Mouse (Mus musculus): ENCODE measurements around the gene Ccdc106. TPM values are rescaled to one million over a fixed set of nuclear protein-coding genes. Genes with fewer than 3 reads are reported as not detected.

Gene Ccdc106
- 0.16 and 0.40 TPM in 2 replicates for polyA plus RNA-seq (2015; fragmentation: Nextera tagmentation; extraction: Ambion mirVana)

GRCm38 (mm10) chr7:5020000-5020681 is at the start of gene Ccdc106, which contains the start of gene Zfp865:
TSS of gene Ccdc106 (plus strand) at chr7:5020553.
TSS of gene Zfp865 (plus strand) at chr7:5020376.
- Histone ChIP-seq H3K4me2 (ENCODE audit: low read depth, low read length) (peak within 1 kb of the TSS; percentile 78), H3K4me1 (ENCODE audit: control insufficient read depth, low read depth, low read length) (peaks cover 30% of the 10 kb centered on the region), H3K27ac (ENCODE audit: low read length) (peak within 1 kb of the TSS; percentile 96), H3K4me3 (ENCODE audit: low read depth, low read length) (peak within 1 kb of the TSS; percentile 87), H3K27me3 (ENCODE audit: control insufficient read depth, insufficient read depth, low read depth, low read length) (no peaks in the 10 kb centered on the region), H3K9me3 (replicated peaks; ENCODE audit: control insufficient read depth, low read length) (no peaks in the 10 kb centered on the region), H3K36me3 (ENCODE audit: control insufficient read depth, insufficient read depth) (peaks cover 13% of the 10 kb centered on the region), H3K9ac (ENCODE audit: low read depth, low read length) (peak within 1 kb of the TSS; percentile 96)
- peak; percentile 86 for ATAC-seq (ENCODE audit: low read depth)
- under 1% methylated on average over 42 of the region's 49 CpGs for WGBS (ENCODE audit: insufficient replicate concordance)

DNA sequence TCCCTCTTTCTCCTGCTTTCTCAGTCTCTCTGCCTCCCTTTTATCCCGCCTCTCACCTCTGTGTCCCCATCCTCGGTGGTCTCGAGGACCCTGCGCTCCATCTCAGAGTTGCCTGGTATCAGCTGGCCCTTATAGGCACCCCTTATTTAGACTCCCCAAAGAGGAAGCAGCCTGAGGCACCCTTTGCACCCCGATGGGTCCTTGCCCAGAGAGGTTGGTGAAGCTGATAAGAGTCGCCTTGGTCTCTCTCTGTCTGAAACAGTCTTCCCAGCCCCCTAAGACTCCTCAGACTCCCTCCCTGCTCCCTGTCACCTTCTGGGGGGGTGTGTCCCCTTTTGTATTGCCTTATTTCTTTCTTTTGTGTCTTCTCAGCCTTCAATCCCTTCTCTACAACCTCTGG is 49.3 kb upstream of the Ccdc106 start, which contains the start of gene Sbk3:
Sbk3 (minus strand) TSS at position 101 of the 400 bp plus-strand sequence.
- Histone ChIP-seq H3K36me3 (ENCODE audit: control insufficient read depth, insufficient read depth) (no peaks in the 10 kb centered on the region), H3K4me2 (ENCODE audit: low read depth, low read length) (no peak within 1 kb of the TSS), H3K4me3 (ENCODE audit: low read depth, low read length) (no peak within 1 kb of the TSS), H3K9me3 (replicated peaks; ENCODE audit: control insufficient read depth, low read length) (no peaks in the 10 kb centered on the region), H3K27ac (ENCODE audit: low read length) (no peak within 1 kb of the TSS), H3K27me3 (ENCODE audit: control insufficient read depth, insufficient read depth, low read depth, low read length) (no peaks in the 10 kb centered on the region), H3K4me1 (ENCODE audit: control insufficient read depth, low read depth, low read length) (no peaks in the 10 kb centered on the region; the same call in 1 of the 2 replicates), H3K9ac (ENCODE audit: low read depth, low read length) (no peak within 1 kb of the TSS)
- WGBS (ENCODE audit: insufficient replicate concordance) = 27% methylated on average over 6 of the region's 6 CpGs
- no peak for ATAC-seq (ENCODE audit: low read depth)

DNA sequence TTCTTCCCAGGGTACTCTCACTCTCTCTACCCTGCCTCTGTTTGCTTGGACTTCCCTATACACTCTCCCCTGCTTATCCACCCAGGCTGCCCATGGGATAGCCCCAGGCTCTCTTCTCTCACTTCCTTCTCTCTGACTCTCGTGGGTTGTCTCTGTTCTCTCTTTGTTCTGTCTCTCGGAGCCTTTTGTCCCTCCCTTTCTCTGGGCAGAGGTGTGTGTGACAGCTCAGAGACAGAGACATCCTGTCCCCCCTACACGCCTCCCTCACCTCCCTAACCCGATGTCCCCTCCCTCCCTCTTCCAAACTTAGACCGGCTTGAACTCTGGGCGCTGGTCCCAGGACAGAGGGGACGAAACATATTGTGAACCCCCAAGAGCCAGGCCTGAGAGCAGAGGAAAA is 48.6 kb upstream of the Ccdc106 start:
- H3K9ac ChIP-seq (ENCODE audit: low read depth, low read length) = no peak overlapping the region
- no peak overlapping the region for H3K4me2 ChIP-seq (ENCODE audit: low read depth, low read length)
- no peak overlapping the region for H3K27ac ChIP-seq (ENCODE audit: low read length)
- no peaks in the 10 kb centered on the region for H3K9me3 ChIP-seq (replicated peaks; ENCODE audit: control insufficient read depth, low read length)
- H3K4me1 ChIP-seq (ENCODE audit: control insufficient read depth, low read depth, low read length) = no peaks in the 10 kb centered on the region; the same call in 1 of the 2 replicates
- H3K36me3 ChIP-seq (ENCODE audit: control insufficient read depth, insufficient read depth) = no peaks in the 10 kb centered on the region
- 25% methylated on average over 7 of the region's 7 CpGs for WGBS (ENCODE audit: insufficient replicate concordance)
- no peak for ATAC-seq (ENCODE audit: low read depth)
- H3K4me3 ChIP-seq (ENCODE audit: low read depth, low read length) = no peak overlapping the region
- no peaks in the 10 kb centered on the region for H3K27me3 ChIP-seq (ENCODE audit: control insufficient read depth, insufficient read depth, low read depth, low read length)

- Histone ChIP-seq H3K27ac (ENCODE audit: low read length) (no peak overlapping the region), H3K4me1 (ENCODE audit: control insufficient read depth, low read depth, low read length) (no peaks in the 10 kb centered on the region; the same call in 1 of the 2 replicates), H3K36me3 (ENCODE audit: control insufficient read depth, insufficient read depth) (no peaks in the 10 kb centered on the region), H3K9ac (ENCODE audit: low read depth, low read length) (no peak overlapping the region), H3K4me2 (ENCODE audit: low read depth, low read length) (no peak overlapping the region), H3K9me3 (replicated peaks; ENCODE audit: control insufficient read depth, low read length) (no peaks in the 10 kb centered on the region), H3K27me3 (ENCODE audit: control insufficient read depth, insufficient read depth, low read depth, low read length) (no peaks in the 10 kb centered on the region), H3K4me3 (ENCODE audit: low read depth, low read length) (no peak overlapping the region)
- WGBS (ENCODE audit: insufficient replicate concordance) = 44% methylated on average over 18 of the region's 18 CpGs
- no peak for ATAC-seq (ENCODE audit: low read depth)
These were observed 47.9 kb upstream of the Ccdc106 start for GRCm38 (mm10) chr7:4972321-4973047.

DNA sequence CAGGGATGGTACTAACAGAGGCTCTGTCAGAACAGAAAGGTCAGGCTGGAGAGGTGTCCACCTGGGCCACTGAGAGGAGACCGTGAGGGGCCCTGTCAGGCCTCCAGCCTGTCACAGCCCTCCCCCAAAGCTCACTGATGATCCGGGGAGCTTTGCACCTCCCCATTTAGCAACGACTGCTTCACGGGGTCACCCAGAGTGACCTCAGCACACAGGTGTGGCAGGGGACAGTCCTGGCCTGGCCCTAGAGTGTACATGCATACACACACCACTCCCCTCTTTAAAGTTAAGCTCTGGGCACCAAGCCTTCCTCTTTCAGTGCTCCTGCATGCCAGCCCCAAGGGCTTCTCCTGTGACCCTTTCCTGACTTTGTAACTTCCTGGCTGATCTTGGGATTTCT is 44.9 kb upstream of the Ccdc106 start:
- 43% methylated on average over 4 of the region's 4 CpGs for whole genome bisulfite sequencing (ENCODE audit: insufficient replicate concordance)
- Histone ChIP-seq H3K4me1 (ENCODE audit: control insufficient read depth, low read depth, low read length) (no peaks in the 10 kb centered on the region; the same call in 1 of the 2 replicates), H3K9ac (ENCODE audit: low read depth, low read length) (no peak overlapping the region), H3K4me2 (ENCODE audit: low read depth, low read length) (no peak overlapping the region), H3K27ac (ENCODE audit: low read length) (no peak overlapping the region), H3K9me3 (replicated peaks; ENCODE audit: control insufficient read depth, low read length) (no peaks in the 10 kb centered on the region), H3K36me3 (ENCODE audit: control insufficient read depth, insufficient read depth) (no peaks in the 10 kb centered on the region), H3K4me3 (ENCODE audit: low read depth, low read length) (no peak overlapping the region), H3K27me3 (ENCODE audit: control insufficient read depth, insufficient read depth, low read depth, low read length) (no peaks in the 10 kb centered on the region)
- ATAC-seq (ENCODE audit: low read depth) = no peak

- 75% methylated on average over 7 of the region's 7 CpGs for WGBS (ENCODE audit: insufficient replicate concordance)
- H3K36me3 ChIP-seq (ENCODE audit: control insufficient read depth, insufficient read depth) = no peaks in the 10 kb centered on the region
These were observed 43.5 kb upstream of the Ccdc106 start for GRCm38 (mm10) chr7:4976832-4977231.

GRCm38 (mm10) chr7:4988250-4988649 is 32.1 kb upstream of the Ccdc106 start:
- no peak for ATAC-seq (ENCODE audit: low read depth)

More at GRCm38 (mm10) chr7:4976832-4977231, 43.5 kb upstream of the Ccdc106 start:
- Histone ChIP-seq H3K27ac (ENCODE audit: low read length) (no peak overlapping the region), H3K4me2 (ENCODE audit: low read depth, low read length) (no peak overlapping the region), H3K27me3 (ENCODE audit: control insufficient read depth, insufficient read depth, low read depth, low read length) (no peaks in the 10 kb centered on the region), H3K4me1 (ENCODE audit: control insufficient read depth, low read depth, low read length) (no peaks in the 10 kb centered on the region; the same call in 1 of the 2 replicates), H3K9me3 (replicated peaks; ENCODE audit: control insufficient read depth, low read length) (no peaks in the 10 kb centered on the region), H3K9ac (ENCODE audit: low read depth, low read length) (no peak overlapping the region), H3K4me3 (ENCODE audit: low read depth, low read length) (no peak overlapping the region)
- no peak for ATAC-seq (ENCODE audit: low read depth)

DNA sequence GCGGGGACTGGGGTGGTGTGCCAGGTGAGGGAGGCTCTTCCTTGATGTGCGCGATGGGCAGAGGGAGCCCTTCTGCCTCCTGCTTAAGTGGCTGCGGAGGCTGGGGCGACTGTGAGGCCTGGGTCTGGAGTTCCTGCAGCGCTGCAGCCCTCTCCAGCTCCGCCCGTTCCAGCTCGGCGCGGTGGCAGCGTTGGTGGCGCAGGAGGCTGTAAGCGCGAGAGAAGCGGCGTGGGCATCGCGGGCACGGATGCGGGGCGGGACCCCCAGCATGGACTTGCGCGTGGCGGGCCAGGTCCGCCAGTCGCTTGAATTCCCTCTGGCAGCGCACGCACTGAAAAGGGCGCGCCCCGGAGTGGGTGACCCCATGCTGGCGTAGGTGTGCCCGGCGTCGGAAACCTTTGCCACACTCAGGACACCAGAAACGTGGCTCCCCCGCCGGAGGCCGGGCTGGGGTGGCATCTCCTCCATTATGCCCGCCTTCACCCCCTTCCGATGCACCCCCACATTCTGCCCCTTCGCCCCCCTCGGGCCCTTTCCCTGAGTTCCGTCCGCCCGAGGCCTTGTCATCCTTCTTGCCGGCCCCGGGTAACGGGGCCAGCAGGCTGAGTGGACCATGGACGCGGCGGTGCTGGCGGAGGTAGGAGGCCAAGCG is 26.9 kb upstream of the Ccdc106 start:
- Histone ChIP-seq H3K36me3 (ENCODE audit: control insufficient read depth, insufficient read depth) (0 out of 2 replicates have a peak, but pooled peaks cover 3% of the 10 kb centered on the region), H3K27ac (ENCODE audit: low read length) (no peak overlapping the region), H3K27me3 (ENCODE audit: control insufficient read depth, insufficient read depth, low read depth, low read length) (peaks cover 20% of the 10 kb centered on the region), H3K4me2 (ENCODE audit: low read depth, low read length) (no peak overlapping the region), H3K4me3 (ENCODE audit: low read depth, low read length) (no peak overlapping the region), H3K9me3 (replicated peaks; ENCODE audit: control insufficient read depth, low read length) (no peaks in the 10 kb centered on the region), H3K4me1 (ENCODE audit: control insufficient read depth, low read depth, low read length) (no peaks in the 10 kb centered on the region; the same call in 1 of the 2 replicates), H3K9ac (ENCODE audit: low read depth, low read length) (no peak overlapping the region)
- ATAC-seq (ENCODE audit: low read depth) = no peak
- WGBS (ENCODE audit: insufficient replicate concordance) = 52% methylated on average over 46 of the region's 55 CpGs

More at GRCm38 (mm10) chr7:4988250-4988649, 32.1 kb upstream of the Ccdc106 start:
- H3K4me3 ChIP-seq (ENCODE audit: low read depth, low read length) = no peak overlapping the region
- no peak overlapping the region for H3K4me2 ChIP-seq (ENCODE audit: low read depth, low read length)
- WGBS (ENCODE audit: insufficient replicate concordance) = 28% methylated on average over 2 of the region's 2 CpGs
- no peaks in the 10 kb centered on the region for H3K4me1 ChIP-seq (ENCODE audit: control insufficient read depth, low read depth, low read length)
- no peaks in the 10 kb centered on the region for H3K9me3 ChIP-seq (replicated peaks; ENCODE audit: control insufficient read depth, low read length)
- H3K9ac ChIP-seq (ENCODE audit: low read depth, low read length) = no peak overlapping the region
- peaks cover under 1% of the 10 kb centered on the region; the same call in 1 of the 2 replicates for H3K27me3 ChIP-seq (ENCODE audit: control insufficient read depth, insufficient read depth, low read depth, low read length)
- 0 out of 2 replicates have a peak, but pooled peaks cover under 1% of the 10 kb centered on the region for H3K36me3 ChIP-seq (ENCODE audit: control insufficient read depth, insufficient read depth)
- no peak overlapping the region for H3K27ac ChIP-seq (ENCODE audit: low read length)
